Mouse (Mus musculus): ENCODE measurements around the gene Celsr2. TPM values are rescaled to one million over a fixed set of nuclear protein-coding genes. Genes with fewer than 3 reads are reported as not detected.

Celsr2 gene
- polyA plus RNA-seq, 1 experiment from 2014 or later: 6.8 TPM

DNA sequence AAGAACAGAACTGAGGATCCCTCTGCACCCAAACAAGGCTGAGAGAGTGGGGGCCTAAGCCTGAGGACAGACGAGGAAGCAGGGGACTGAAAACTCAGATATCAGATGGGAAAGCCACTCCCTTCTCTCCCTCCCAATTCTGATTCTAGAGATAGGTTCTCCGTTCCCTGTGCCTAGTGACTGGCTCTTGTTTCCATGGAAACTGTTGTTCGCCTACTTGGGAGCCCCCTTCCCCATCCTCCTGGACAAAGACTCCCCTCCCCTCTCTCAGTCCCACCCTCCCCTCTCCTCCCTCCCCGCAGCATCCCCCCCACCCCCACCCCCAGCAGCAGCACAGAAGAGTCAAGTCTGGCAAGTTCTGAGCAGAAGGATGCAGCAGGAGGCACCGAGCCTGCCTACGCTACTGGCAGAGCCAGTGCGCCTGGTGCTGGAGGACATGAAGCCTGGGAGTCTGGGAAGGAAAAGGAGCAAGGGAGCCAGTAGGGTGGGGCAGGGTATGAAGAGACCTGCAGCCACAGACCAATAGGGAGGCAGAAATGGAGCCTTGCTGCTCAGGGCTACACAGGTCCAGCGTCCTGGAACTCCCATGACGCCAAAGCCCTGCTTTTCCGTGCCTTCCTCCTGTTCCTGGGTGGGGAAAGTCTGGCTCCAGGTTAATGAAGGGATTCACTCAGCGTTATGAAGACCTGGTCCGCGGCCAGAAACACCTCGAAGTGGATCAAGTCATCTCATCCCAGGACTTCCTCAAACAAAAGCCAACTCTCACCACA is 9.6 kb downstream of the Celsr2 start:
- Histone ChIP-seq H3K4me1 (replicated peaks; ENCODE audit: control insufficient read depth, insufficient read depth, low read length) (peaks cover 9% of the 10 kb centered on the region; the same call in 1 of the 2 replicates), H3K9ac (ENCODE audit: low read length) (no peak overlapping the region), H3K9me3 (ENCODE audit: control insufficient read depth, low read length) (no peaks in the 10 kb centered on the region), H3K27me3 (ENCODE audit: control insufficient read depth, insufficient read depth, low read depth, low read length) (no peaks in the 10 kb centered on the region), H3K27ac (ENCODE audit: low read length) (no peak overlapping the region), H3K4me3 (ENCODE audit: low read length) (no peak overlapping the region), H3K4me2 (ENCODE audit: low read depth, low read length) (no peak overlapping the region), H3K36me3 (ENCODE audit: control insufficient read depth, insufficient read depth, low read length) (no peaks in the 10 kb centered on the region)
- WGBS: 51% methylated on average over 14 of the region's 14 CpGs
- no peak for ATAC-seq (ENCODE audit: low read depth)

DNA sequence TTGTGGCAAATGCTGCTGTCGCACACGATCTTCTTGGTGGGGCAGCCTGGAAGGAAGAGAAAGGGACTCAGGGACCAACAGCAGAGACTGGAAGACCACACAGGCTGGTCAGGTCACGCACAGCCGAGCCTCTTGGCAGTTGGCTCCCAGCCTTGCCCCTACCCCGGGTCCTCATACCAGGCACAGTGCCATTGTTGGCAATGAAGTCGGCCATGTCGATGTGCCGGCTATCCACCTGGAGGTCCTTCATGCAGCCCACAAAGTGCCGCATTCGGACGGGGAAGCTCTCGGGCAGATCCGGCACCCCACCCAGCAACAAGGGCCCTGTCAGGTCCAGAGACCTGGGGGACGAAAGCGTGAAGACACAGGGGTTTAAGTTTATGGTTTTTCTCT is 12.8 kb downstream of the Celsr2 start:
- Histone ChIP-seq H3K27me3 (ENCODE audit: control insufficient read depth, insufficient read depth, low read depth, low read length) (no peaks in the 10 kb centered on the region), H3K9me3 (ENCODE audit: control insufficient read depth, low read length) (no peaks in the 10 kb centered on the region), H3K4me3 (ENCODE audit: low read length) (no peak overlapping the region), H3K27ac (ENCODE audit: low read length) (no peak overlapping the region), H3K36me3 (ENCODE audit: control insufficient read depth, insufficient read depth, low read length) (no peaks in the 10 kb centered on the region), H3K4me1 (replicated peaks; ENCODE audit: control insufficient read depth, insufficient read depth, low read length) (peaks cover 7% of the 10 kb centered on the region; the same call in 1 of the 2 replicates), H3K9ac (ENCODE audit: low read length) (no peak overlapping the region), H3K4me2 (ENCODE audit: low read depth, low read length) (no peak overlapping the region)
- 86% methylated on average over 15 of the region's 15 CpGs for WGBS
- ATAC-seq (ENCODE audit: low read depth): no peak

DNA sequence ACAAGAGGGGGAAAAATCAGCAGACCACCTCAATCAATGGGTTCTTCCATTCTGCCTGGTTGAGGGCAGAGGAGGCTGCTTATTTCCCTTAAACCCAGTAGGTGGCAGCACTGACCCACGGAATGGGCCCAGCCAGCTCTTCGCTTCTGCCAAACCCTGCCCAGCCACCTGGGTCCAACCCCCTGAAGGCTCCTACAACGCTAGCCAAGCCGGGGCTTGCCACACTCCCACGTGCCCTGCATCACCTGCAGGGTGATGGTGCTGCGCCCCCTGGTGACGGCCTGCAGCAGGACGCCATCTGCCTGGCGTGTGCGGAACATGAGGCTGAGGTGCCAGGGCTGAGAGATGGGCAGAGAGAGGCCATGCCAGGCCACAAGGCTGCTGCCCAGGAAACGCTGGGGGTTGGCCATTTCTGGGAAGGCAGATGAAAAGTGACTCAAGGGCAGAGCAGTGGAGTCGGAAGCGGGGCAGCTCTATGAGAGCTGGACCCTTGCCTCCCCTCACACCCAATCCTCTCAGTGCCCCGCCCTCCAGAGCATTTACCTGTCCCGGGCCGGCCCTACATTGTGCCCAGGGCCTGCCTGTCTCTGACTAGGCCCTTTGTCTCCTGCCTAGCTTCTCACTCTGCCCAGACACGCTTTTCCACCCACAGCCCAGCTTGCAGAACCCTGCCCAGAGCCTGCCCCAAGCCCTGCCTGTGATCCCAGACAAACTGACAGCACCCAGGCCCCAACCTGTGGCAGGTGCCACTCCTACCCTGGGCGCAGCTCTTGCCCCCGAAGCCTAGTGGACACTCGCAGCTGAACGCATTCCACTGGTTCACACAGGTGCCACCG is 13.4 kb downstream of the Celsr2 start:
- ATAC-seq (ENCODE audit: low read depth): peak; percentile 94

DNA sequence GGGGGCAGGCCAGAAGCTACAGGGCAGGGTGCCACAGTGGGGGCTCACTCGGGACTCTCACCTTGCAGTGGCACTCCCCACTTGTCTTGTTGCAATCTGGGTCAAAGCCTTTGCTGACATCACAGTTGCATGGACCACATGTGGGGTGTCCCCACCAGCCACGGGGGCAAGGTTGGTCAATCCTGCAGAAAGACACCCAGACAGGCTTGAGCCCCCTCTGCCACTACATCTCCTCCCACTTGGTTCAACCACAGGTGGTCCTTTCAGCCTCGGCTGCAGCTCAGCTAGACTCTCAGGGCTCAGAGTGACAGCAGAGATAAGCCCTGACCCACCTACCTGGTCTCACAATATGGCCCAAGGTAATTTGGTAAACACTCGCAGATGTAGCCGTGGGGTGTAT is 14.9 kb downstream of the Celsr2 start:
- H3K4me2 ChIP-seq (ENCODE audit: low read depth, low read length): no peak overlapping the region
- no peaks in the 10 kb centered on the region for H3K9me3 ChIP-seq (ENCODE audit: control insufficient read depth, low read length)
- WGBS: 80% methylated on average over 5 of the region's 5 CpGs
- H3K9ac ChIP-seq (ENCODE audit: low read length): no peak overlapping the region
- H3K4me1 ChIP-seq (replicated peaks; ENCODE audit: control insufficient read depth, insufficient read depth, low read length): peaks cover 7% of the 10 kb centered on the region; the same call in 1 of the 2 replicates
- no peak for ATAC-seq (ENCODE audit: low read depth)
- no peaks in the 10 kb centered on the region for H3K27me3 ChIP-seq (ENCODE audit: control insufficient read depth, insufficient read depth, low read depth, low read length)
- H3K4me3 ChIP-seq (ENCODE audit: low read length): no peak overlapping the region
- no peak overlapping the region for H3K27ac ChIP-seq (ENCODE audit: low read length)
- peaks cover 5% of the 10 kb centered on the region; the same call in 1 of the 2 replicates for H3K36me3 ChIP-seq (ENCODE audit: control insufficient read depth, insufficient read depth, low read length)

More for the DNA sequence above, 13.4 kb downstream of the Celsr2 start:
- 0 out of 2 replicates have a peak overlapping the region, but pooled peaks have one; percentile 28 for H3K9ac ChIP-seq (ENCODE audit: low read length)
- H3K4me3 ChIP-seq (ENCODE audit: low read length): peak overlapping the region; percentile 8; the same call in 1 of the 2 replicates
- WGBS: 32% methylated on average over 22 of the region's 22 CpGs
- no peak overlapping the region for H3K27ac ChIP-seq (ENCODE audit: low read length)
- no peaks in the 10 kb centered on the region for H3K27me3 ChIP-seq (ENCODE audit: control insufficient read depth, insufficient read depth, low read depth, low read length)
- peak overlapping the region; percentile 41 for H3K4me2 ChIP-seq (ENCODE audit: low read depth, low read length)
- H3K36me3 ChIP-seq (ENCODE audit: control insufficient read depth, insufficient read depth, low read length): peaks cover 2% of the 10 kb centered on the region; the same call in 1 of the 2 replicates
- peaks cover 7% of the 10 kb centered on the region; the same call in 1 of the 2 replicates for H3K4me1 ChIP-seq (replicated peaks; ENCODE audit: control insufficient read depth, insufficient read depth, low read length)
- no peaks in the 10 kb centered on the region for H3K9me3 ChIP-seq (ENCODE audit: control insufficient read depth, low read length)

DNA sequence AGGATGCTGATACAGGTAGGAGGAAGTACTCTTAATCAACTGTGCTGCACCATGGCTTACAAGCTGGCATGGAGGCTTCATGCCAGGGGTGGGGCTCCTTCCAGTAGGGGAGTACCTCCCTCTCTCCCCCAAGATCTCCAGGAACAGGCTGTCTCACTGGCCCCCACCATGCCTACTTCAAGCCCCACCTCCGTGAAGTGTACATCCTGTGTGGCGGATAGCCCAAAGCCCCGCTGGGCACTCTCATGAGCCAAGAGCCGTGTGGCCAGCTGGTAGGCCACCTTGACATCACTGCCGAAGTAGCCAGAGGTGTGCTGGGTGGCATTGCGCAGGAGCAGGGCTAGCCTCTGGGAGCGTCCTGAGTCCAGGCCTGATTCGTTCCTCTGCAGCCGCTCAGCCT is 17.1 kb downstream of the Celsr2 start:
- no peaks in the 10 kb centered on the region for H3K9me3 ChIP-seq (ENCODE audit: control insufficient read depth, low read length)
- ATAC-seq (ENCODE audit: low read depth): no peak
- WGBS: 79% methylated on average over 9 of the region's 9 CpGs
- no peak overlapping the region for H3K9ac ChIP-seq (ENCODE audit: low read length)
- peaks cover 5% of the 10 kb centered on the region; the same call in 1 of the 2 replicates for H3K36me3 ChIP-seq (ENCODE audit: control insufficient read depth, insufficient read depth, low read length)
- no peak overlapping the region for H3K27ac ChIP-seq (ENCODE audit: low read length)
- no peak overlapping the region for H3K4me2 ChIP-seq (ENCODE audit: low read depth, low read length)
- peaks cover 7% of the 10 kb centered on the region; the same call in 1 of the 2 replicates for H3K4me1 ChIP-seq (replicated peaks; ENCODE audit: control insufficient read depth, insufficient read depth, low read length)
- H3K4me3 ChIP-seq (ENCODE audit: low read length): no peak overlapping the region
- H3K27me3 ChIP-seq (ENCODE audit: control insufficient read depth, insufficient read depth, low read depth, low read length): no peaks in the 10 kb centered on the region

DNA sequence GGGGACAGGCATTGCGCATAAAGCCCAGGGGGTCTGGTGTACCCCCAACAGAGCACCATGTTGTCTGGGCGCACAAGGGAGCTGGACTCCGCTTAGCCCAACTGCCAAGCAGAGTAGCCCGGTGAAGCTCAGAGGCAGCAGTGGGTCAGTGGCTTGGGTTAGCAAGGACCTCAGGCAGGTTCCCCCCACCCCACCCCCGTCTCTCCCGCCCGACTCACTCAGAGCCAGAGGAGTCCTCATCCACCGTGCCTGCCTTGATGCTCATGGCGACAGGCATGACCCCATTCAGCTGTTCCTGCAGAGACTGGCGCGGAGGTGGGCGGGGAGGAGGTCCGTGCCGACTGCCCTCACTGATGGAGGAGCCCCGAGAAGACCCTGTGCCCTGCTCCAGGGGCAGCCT is 22.6 kb downstream of the Celsr2 start:
- peaks cover 5% of the 10 kb centered on the region; the same call in 1 of the 2 replicates for H3K36me3 ChIP-seq (ENCODE audit: control insufficient read depth, insufficient read depth, low read length)
- peaks cover 10% of the 10 kb centered on the region; the same call in 1 of the 2 replicates for H3K4me1 ChIP-seq (replicated peaks; ENCODE audit: control insufficient read depth, insufficient read depth, low read length)
- WGBS: 59% methylated on average over 15 of the region's 15 CpGs
- H3K9ac ChIP-seq (ENCODE audit: low read length): no peak overlapping the region; the same call in 1 of the 2 replicates
- no peak overlapping the region for H3K4me3 ChIP-seq (ENCODE audit: low read length)
- no peaks in the 10 kb centered on the region for H3K27me3 ChIP-seq (ENCODE audit: control insufficient read depth, insufficient read depth, low read depth, low read length)
- ATAC-seq (ENCODE audit: low read depth): no peak
- no peaks in the 10 kb centered on the region for H3K9me3 ChIP-seq (ENCODE audit: control insufficient read depth, low read length)
- H3K27ac ChIP-seq (ENCODE audit: low read length): no peak overlapping the region
- peak overlapping the region; percentile 36; the same call in 1 of the 2 replicates for H3K4me2 ChIP-seq (ENCODE audit: low read depth, low read length)

DNA sequence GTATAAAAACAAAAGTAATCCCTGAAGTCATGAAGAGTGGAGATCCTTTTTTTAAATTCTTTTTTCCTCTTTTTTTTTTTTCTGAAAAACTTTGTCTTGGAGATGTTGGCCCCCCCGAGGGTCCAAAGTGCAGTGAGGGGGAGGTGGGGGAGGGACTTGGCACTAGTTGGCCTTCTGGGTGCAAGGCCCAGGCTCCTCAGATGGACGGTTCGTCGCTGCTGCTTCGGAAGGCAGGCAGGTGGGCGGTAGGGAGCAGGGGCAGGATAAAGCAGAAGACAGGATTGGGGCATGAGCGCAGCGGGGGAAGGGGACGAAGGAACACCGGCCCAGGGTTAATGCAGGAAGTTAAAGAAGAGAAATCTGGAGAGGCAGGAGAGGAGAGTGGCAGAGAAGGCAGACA is 23.1 kb downstream of the Celsr2 start:
- H3K27me3 ChIP-seq (ENCODE audit: control insufficient read depth, insufficient read depth, low read depth, low read length): no peaks in the 10 kb centered on the region
- H3K36me3 ChIP-seq (ENCODE audit: control insufficient read depth, insufficient read depth, low read length): peaks cover 5% of the 10 kb centered on the region; the same call in 1 of the 2 replicates
- H3K27ac ChIP-seq (ENCODE audit: low read length): no peak overlapping the region
- H3K9me3 ChIP-seq (ENCODE audit: control insufficient read depth, low read length): no peaks in the 10 kb centered on the region
- H3K4me3 ChIP-seq (ENCODE audit: low read length): no peak overlapping the region
- H3K9ac ChIP-seq (ENCODE audit: low read length): peak overlapping the region; percentile 22; the same call in 1 of the 2 replicates
- 17% methylated on average over 10 of the region's 10 CpGs for WGBS
- no peak for ATAC-seq (ENCODE audit: low read depth)
- H3K4me1 ChIP-seq (replicated peaks; ENCODE audit: control insufficient read depth, insufficient read depth, low read length): peaks cover 10% of the 10 kb centered on the region; the same call in 1 of the 2 replicates
- H3K4me2 ChIP-seq (ENCODE audit: low read depth, low read length): peak overlapping the region; percentile 36

DNA sequence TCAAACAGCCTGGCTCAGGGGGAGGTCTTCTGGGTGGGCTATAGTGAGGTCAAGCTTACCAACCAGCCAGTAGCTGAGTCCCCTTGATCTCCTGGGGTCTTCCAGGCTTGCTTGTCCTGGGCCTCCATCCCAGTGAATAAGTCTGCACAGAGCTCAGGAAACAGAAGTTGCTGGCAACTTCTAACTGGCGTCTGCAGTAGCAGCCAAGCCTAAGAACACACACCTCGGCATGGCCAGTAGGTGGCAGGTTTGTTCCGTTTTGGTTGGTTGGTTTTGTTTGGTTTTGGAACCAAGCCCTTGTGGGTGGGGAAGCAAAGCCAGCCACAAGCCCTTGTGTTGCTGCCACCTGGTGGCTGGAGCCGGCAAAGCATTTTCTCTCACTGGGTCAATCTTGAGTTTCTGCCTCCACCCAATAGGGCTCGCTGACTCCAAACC is 26.2 kb downstream of the Celsr2 start:
- ATAC-seq (ENCODE audit: low read depth): peak; percentile 84
- peak overlapping the region; percentile 4; the same call in 1 of the 2 replicates for H3K4me2 ChIP-seq (ENCODE audit: low read depth, low read length)
- no peak overlapping the region for H3K4me3 ChIP-seq (ENCODE audit: low read length)
- under 1% methylated on average over 5 of the region's 5 CpGs for WGBS
- H3K36me3 ChIP-seq (ENCODE audit: control insufficient read depth, insufficient read depth, low read length): no peaks in the 10 kb centered on the region
- no peaks in the 10 kb centered on the region for H3K27me3 ChIP-seq (ENCODE audit: control insufficient read depth, insufficient read depth, low read depth, low read length)
- peak overlapping the region; percentile 72 for H3K27ac ChIP-seq (ENCODE audit: low read length)
- H3K9ac ChIP-seq (ENCODE audit: low read length): no peak overlapping the region
- no peaks in the 10 kb centered on the region for H3K9me3 ChIP-seq (ENCODE audit: control insufficient read depth, low read length)
- H3K4me1 ChIP-seq (replicated peaks; ENCODE audit: control insufficient read depth, insufficient read depth, low read length): peaks cover 22% of the 10 kb centered on the region

DNA sequence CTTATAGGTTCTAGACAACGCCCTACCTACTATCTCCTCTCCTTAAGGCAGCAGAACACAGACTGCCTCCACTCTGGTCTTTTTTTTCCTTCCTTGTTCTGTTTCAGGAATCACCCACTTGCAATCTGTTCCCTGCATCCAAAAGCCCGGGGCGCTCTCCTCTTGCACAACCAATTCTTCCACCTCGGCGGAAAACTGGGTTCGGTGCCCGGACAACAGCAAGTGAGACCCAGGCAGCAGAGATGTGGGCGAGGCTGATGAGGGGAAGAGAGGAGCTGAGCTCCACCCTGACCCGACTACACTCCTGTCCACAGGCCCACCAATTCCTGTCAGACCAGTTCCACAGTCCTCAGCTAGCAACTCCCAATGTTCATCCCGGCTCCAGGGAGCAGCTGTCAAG is 29.2 kb downstream of the Celsr2 start:
- H3K27me3 ChIP-seq (ENCODE audit: control insufficient read depth, insufficient read depth, low read depth, low read length): no peaks in the 10 kb centered on the region
- no peaks in the 10 kb centered on the region for H3K9me3 ChIP-seq (ENCODE audit: control insufficient read depth, low read length)
- no peaks in the 10 kb centered on the region for H3K36me3 ChIP-seq (ENCODE audit: control insufficient read depth, insufficient read depth, low read length)
- peaks cover 27% of the 10 kb centered on the region for H3K4me1 ChIP-seq (replicated peaks; ENCODE audit: control insufficient read depth, insufficient read depth, low read length)
- H3K4me2 ChIP-seq (ENCODE audit: low read depth, low read length): no peak overlapping the region
- no peak overlapping the region for H3K27ac ChIP-seq (ENCODE audit: low read length)
- no peak overlapping the region for H3K9ac ChIP-seq (ENCODE audit: low read length)
- ATAC-seq (ENCODE audit: low read depth): no peak
- 71% methylated on average over 10 of the region's 10 CpGs for WGBS
- no peak overlapping the region for H3K4me3 ChIP-seq (ENCODE audit: low read length)
